Mouse (Mus musculus) urinary bladder, postnatal 36 days (tissue): ENCODE measurements at regions not wholly inside any gene's neighbourhood (a gene's known extent, or its start where the extent isn't known, plus 50 kb on each side); places are given as distances from the start of the nearest gene placed in this dataset.
A peak's percentile ranks its signal among the peaks of the same experiment; 100 is the strongest.

ENCODE experiments used
- DNase-seq, 2 experiments: peaks; one replicate each; pipeline ENCODE4 v3.0.0; 2022; ENCODE audit warnings: low spot score in 2 of 2, mixed read lengths in 1 of 2

GRCm38 (mm10) chr4:125201638-125202325 lies 74.1 kb upstream of the Zc3h12a start:
- peak; percentile 35 to 43 for DNase-seq

- DNase-seq: no peak
Measured at GRCm38 (mm10) chr4:125200762-125201161, 73.1 kb upstream of the Zc3h12a start.

GRCm38 (mm10) chr4:125199281-125199680 lies 71.6 kb upstream of the Zc3h12a start:
- DNase-seq: no peak

- DNase-seq: peak in 1 of 2 experiments; percentile 28
Measured at GRCm38 (mm10) chr4:125195901-125196435, 68.3 kb upstream of the Zc3h12a start.

GRCm38 (mm10) chr4:125194722-125195380 lies 67.2 kb upstream of the Zc3h12a start:
- DNase-seq: no peak

- no peak for DNase-seq
Measured at GRCm38 (mm10) chr4:125194298-125194697, 66.7 kb upstream of the Zc3h12a start.

GRCm38 (mm10) chr4:125191680-125192079 lies 64.0 kb upstream of the Zc3h12a start:
- no peak for DNase-seq

GRCm38 (mm10) chr4:125191010-125191409 lies 63.4 kb upstream of the Zc3h12a start:
- DNase-seq: no peak

GRCm38 (mm10) chr4:125189971-125190370 lies 62.3 kb upstream of the Zc3h12a start:
- DNase-seq: no peak

- DNase-seq: no peak
Measured at GRCm38 (mm10) chr4:125186246-125186645, 58.6 kb upstream of the Zc3h12a start.

GRCm38 (mm10) chr4:125185076-125185475 lies 57.4 kb upstream of the Zc3h12a start:
- DNase-seq: no peak

- DNase-seq: no peak
Measured at GRCm38 (mm10) chr4:125180947-125181346, 53.3 kb upstream of the Zc3h12a start.

- no peak for DNase-seq
Measured at GRCm38 (mm10) chr4:125178552-125178951, 50.9 kb upstream of the Zc3h12a start.

- no peak for DNase-seq
Measured at GRCm38 (mm10) chr4:125177666-125178065, 50.0 kb upstream of the Zc3h12a start.
